Mouse (Mus musculus) heart, adult 11 months (tissue): Measurements from ENCODE around the gene Atrn.
A peak's percentile ranks its signal among the peaks of the same experiment; 100 is the strongest.

Experiments used
- DNase-seq: peaks from one replicate; pipeline ENCODE4 v3.0.0; 2022

The Atrn gene

DNA sequence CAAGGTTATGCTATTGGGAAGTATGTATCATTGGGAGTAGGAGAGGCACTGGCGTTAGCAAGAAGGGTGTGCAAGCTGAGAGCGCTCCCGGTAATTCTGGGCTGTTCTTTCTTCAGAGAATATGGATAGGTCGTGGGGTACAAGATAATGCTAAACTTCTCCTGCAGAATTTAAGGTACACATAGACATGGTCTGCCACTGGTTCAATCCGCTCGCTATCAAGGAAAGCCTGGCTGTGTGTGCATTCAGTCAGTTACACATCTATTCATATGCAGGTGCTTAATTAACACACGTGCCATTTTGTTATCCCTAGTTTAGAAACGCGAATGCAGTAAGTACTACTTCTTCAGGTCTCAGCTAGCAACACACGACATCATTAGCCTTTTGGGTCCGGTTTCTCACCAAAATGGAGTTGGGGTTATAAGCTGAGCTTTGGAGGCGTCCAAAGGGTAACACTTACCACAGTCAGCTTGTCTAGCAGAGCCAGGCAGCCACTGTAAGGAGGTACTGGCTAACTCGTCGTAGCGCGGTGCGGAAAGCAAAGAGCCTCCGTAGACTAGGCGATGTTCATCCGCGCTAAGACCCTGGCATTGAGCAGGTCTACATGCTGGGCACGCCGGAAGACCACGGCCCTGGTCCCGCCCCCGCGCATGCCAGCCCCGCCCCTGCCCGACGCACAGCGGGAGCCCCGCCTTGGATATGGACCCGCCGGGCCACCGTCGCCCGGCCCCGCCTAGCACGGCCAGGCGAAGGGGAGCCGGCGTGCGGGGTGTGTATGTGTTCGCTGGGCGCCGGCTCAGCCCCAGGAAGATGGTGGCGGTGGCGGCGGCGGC, at the start of gene Atrn, which contains the start of gene 4930402H24Rik:
Gene Atrn (plus strand): TSS at position 745 of the 833 bp plus-strand sequence.
Gene 4930402H24Rik (minus strand): TSS at position 656 of the 833 bp plus-strand sequence.
- DNase-seq = peak; percentile 99

GRCm38 (mm10) chr2:130862091-130862490, 44.2 kb upstream of the Atrn start:
- DNase-seq = no peak

DNA sequence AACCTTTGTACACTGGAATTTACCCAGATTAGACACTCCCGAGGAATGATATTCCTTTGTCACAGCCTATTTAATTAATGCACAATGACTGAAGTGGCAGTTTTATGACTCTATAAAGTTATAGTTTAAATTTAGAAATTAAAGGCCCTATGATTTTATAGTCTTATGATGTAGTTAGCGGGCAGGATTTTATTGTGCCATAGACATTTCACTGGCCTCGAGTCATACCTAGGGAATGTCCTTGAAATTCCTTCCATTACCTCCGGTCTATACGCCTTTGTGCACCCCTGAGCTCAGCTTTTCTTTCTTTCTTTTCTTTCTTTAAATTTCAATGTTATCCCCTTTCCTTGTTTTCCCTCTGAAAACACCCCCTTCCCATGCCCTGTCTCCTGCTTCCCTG, 35.4 kb upstream of the Atrn start:
- no peak for DNase-seq

DNA sequence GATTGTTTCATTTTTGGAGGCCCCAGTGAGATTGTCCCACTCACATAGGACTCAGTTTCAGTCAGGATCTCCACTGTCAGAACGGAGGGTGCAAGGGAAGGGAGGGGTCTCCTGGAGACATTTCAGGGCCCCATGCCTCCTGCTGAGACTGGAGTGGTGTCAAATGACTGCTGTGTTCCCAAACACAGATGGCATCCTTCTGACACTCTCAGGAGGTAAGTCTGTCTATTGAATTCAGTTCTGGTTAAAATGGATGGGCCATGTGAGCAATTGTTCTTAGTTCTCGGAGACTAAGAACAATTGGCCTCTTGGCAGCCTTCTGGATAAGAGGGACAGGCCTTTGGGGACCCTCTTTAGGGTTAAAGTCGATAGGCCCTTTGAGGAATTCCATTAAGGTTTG, 28.9 kb upstream of the Atrn start:
- peak; percentile 66 for DNase-seq

GRCm38 (mm10) chr2:130886983-130887382, 19.3 kb upstream of the Atrn start:
- DNase-seq = peak; percentile 35

DNA sequence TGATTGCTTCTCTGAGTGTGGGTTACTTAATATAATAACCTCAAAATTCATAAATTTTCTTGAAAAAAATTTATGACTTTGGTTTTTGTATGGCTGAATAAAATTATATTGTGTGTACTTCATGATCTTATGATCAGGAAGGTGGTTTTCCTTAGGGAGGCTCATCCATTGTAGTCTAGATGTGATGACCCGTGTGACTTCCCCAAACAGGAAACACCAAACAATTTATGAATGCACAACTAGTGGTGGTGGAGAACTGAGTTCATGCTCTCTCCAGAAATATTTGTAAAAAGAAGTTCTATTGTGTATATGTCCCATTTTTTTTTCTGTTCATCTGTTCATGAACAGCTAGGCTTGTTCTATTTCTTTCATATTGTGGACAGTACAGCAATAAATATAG, 18.8 kb upstream of the Atrn start:
- DNase-seq = peak; percentile 84

DNA sequence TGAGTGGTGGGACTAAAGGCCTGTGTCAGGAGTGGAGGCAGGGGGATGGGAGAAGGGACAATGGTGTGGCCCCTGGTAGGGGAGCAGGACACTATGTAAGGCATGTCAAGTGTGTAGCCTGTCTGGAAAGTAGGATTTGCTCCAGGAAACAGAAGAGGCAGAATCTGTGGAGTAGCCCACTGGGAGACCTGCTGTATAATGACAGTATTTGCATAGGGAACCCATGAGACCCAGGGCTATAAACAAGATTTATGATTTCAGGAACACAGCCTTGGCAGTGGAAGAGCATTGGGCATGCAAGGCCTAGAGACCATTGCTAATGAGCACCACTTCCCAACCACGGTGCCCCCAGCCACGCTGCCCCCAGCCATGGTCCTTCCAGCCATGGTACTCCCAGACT, 9.4 kb upstream of the Atrn start:
- peak; percentile 81 for DNase-seq

DNA sequence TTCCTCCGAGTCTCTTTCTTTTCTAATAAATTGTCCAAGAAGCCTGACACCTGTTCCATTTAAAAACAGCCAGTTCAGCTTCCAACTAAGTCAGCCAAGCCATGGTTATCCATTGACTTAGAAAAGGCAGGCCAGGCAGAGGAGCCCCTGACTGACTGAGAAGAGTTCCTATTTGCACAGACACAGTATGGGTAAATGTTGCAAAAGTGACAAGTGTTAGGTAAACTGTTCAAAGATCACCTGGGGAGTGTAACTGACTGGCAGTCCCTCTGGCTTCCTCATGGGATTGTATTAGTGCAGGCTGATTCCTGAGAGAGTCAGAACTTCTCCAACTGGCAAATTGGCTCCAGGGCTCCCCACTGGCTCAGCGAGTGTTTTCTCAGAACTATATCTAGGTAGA, 8.4 kb upstream of the Atrn start:
- peak; percentile 56 for DNase-seq

DNA sequence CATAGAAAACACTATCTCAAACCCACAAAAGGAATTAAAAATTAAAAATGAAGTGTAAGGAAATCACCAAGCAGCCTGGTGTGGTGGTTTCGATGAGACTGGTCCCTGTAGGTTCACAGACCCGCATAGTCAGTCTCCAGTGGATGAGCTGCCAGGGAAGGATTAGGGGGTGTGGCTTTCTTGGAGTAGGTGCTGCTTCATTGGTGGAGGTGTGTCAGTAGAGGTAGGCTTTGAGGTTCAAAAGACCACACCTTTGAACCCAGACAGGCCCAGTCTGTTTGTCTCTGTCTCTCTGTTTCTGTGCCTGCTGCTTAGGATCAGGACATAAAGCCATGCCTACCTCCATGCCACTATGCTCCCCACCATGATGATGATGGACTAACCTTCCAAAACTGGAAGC, 7.5 kb upstream of the Atrn start:
- no peak for DNase-seq

DNA sequence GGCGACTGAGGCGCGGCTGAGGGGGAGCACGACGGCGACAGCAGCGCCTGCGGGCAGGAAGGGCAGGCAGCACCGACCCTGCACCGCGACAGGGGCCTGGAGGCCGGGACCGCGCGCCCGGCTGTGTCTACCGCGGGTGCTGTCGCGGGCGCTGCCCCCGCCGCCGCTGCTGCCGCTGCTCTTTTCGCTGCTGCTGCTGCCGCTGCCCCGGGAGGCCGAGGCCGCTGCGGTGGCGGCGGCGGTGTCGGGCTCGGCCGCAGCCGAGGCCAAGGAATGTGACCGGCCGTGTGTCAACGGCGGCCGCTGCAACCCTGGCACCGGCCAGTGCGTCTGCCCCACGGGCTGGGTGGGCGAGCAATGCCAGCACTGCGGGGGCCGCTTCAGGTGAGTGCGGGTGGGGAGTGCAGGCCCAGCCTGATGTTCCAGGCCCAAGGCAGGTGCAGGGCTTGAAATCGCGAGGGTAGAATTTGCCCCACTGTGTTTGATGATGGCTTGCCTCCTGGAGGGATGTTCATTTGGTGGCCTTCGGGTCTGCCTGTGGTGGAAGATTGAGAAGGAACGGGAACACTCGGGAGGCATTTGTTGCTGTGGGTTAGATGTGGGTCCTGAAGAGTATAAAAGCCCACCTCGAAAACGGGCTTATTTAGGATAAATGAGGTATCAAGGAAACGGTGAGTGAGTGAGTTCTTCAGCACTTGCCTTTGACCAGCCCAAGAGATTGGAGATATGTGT, 455 bp downstream of the Atrn start:
- peak; percentile 93 for DNase-seq

DNA sequence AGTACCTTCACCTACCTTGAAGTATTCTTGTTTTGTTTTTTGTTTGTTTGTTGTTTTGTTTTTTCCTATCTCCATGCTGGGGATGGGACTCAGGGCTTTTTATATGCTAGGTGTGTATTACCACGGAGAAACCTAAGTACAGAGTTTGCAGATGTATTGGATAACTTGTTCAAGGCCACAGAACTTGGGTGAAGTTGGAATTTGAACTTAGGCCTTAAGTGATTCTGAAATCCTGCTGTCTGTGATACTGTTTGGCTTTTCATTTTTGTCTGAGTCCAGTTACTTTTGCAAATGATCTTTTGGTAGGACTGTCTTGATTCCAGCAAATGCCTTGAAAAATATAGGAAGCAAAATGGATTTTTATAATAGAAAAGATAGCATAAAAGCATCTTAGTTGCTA, 5.4 kb downstream of the Atrn start:
- no peak for DNase-seq

GRCm38 (mm10) chr2:130914873-130915272, 8.6 kb downstream of the Atrn start:
- no peak for DNase-seq

DNA sequence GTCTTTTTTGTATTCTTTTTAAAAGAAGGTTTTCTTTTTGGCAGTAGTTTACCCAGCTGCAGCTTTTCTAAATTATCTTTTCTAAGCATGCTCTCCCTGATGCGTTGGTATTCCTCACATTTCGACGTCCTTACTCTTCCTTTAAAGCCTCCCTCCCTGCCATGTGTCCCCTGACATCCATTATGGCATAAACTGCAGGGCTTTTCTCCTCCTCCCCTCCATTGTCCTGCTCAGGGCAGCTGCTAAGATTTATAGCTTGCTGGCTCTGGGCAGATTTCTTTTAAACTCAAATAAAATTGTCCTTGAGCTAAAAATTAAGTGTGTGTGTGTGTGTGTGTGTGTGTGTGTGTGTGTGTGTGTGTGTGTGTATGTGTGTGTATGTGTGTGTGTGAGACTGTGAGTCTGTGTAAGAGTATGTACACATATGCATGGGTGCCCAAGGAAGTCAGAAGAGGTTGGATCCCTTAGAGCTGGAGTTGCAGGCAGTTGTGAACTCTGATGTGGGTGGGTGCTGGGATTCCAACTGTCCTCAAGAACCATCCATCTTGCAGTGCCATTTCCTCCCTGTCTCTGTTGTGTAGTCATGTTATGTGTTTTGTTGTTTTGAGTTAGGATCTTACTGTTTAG, 10.3 kb downstream of the Atrn start:
- no peak for DNase-seq

DNA sequence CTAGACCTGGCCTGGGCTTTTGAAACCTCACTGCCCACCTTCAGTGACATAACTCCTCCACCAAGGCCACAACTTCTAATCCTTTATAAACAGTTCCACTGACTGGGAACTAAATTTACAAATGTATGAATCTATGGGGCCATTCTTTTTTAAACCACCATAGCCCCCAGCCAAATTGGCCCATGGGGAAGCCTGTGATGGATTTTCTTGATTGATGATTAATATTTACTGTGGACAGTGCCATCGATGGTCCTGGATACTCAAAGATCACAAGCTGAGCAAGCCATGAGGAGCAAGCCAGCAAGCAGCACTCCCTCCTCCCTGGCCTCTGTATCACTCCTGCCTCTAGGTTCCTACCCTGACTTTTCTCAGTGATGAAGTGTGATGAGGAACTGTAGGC, 11.4 kb downstream of the Atrn start:
- DNase-seq = no peak

DNA sequence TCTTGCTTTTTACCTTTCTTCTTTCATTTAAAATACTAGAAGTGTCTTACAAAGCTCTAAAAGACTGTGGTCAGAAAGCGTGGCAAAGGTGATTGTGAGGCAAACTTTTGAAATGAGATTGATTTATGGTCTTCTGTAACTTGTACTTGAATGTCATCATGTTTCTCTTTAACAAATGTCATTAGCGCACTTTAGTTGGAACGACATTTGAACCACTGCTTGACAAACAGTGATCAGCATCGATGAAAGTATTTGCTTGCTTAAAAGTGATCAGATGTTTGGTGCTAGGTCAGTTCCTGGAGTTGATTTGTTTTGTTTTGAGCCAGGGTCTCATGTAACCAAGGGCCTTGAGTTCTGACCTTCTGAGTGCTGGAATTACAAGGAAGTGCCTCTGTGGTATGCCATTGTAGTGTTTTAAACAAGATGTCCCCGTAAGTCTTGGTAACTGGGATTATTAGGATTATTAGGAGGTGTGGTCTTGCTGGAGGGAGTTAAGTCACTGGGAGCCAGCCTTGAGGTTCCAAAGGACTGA, 12.8 kb downstream of the Atrn start:
- DNase-seq = no peak

DNA sequence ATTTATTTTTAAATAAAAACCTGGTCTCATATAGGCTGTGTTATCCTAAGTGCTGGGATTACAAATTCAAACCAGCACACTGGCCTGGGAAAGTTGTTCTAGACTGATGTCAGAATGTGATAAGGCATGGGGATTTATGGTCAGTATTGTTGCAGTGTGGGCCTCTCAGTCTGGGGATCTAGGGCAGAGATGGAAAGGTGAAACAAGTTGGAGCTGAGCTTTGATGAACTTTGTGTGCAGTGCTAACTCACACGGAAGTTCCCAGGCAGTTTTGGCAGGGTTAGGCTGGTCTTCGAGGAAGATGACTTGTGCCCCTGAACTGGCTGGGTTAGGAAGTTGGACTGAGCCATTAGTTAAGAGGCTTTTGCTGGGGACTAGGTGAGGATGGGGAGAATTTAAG, 18.7 kb downstream of the Atrn start:
- no peak for DNase-seq

DNA sequence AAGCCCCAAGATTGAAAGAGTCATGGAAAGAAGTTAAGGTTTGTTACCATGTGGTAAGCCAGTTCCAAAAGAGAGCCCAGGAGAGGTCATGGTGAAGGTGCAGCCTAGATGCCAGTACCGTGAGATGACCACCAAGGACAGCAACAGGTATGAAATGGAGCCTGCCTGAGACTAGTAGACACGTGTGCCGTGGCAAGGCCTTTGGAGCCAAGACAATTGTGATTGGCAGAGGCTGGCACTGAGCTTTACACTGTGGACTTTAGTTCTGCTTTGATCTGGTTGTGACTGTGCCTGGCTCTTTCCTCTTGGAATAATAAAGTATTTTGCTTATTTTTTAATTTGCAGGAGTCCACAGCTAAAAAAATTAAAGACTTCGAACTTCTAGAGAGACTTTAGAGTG, 21.7 kb downstream of the Atrn start:
- DNase-seq = no peak

DNA sequence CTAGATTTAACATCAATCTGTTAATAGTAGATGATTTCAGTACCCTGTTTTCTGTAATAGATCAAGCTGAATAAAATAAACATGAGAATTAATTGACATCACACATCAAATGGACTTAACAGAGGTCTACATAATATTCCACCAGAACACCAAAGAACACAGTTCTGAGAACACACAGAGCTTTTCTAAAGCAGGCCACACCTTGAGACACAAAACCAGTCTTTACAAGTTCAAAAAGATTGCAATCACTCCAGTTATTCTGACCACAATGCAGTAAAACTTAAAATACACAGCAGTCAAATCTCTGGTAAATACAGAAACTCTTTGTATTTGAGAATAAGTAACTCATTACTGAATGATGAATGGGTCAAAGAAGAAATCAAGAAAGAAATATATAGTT, 22.2 kb downstream of the Atrn start:
- no peak for DNase-seq

GRCm38 (mm10) chr2:130929994-130930393, 23.7 kb downstream of the Atrn start:
- no peak for DNase-seq

GRCm38 (mm10) chr2:130932865-130933264, 26.6 kb downstream of the Atrn start:
- DNase-seq = no peak

GRCm38 (mm10) chr2:130949781-130950180, 43.5 kb downstream of the Atrn start:
- DNase-seq = no peak

GRCm38 (mm10) chr2:130950548-130950947, 44.3 kb downstream of the Atrn start:
- DNase-seq = peak; percentile 96

DNA sequence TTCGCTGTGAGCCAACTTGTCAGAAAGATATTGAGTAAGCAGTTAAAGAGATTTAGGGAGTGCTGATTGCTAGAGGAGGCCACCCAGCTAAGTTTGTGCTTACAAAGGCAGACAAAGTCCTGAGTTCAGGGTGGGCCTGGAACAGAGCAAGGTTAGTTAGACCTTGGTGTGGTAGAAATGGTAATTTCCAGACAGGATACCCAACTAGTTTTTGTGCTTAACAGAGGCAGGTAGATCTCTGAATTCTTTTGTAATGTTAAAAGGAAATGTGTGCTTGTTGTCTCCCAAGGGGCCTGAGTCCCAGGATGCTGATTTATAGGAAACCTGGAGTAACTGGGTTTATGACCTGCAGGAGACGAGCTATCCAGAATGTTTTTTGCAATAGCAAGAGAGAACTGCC, 52.6 kb downstream of the Atrn start:
- no peak for DNase-seq

DNA sequence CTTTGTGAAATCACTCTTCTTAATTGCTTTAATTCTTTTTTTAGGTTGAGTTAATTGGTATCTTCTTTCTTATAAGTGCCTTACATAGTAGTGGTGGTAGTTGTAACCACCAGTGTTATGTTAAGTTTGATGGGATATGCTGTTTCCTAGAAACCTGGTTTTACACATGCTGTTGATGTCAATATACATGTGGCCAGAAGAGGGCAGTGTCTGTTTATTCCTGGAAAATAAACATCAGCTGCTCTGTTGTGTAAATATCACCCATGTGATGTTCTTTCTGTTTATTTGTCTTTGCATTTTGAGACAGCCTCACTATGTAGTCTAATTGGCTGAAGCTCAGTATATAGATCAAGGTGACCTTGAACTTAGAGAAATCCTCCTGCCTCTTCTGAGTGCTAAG, 55.6 kb downstream of the Atrn start:
- no peak for DNase-seq
